In the genomic region with DNA sequence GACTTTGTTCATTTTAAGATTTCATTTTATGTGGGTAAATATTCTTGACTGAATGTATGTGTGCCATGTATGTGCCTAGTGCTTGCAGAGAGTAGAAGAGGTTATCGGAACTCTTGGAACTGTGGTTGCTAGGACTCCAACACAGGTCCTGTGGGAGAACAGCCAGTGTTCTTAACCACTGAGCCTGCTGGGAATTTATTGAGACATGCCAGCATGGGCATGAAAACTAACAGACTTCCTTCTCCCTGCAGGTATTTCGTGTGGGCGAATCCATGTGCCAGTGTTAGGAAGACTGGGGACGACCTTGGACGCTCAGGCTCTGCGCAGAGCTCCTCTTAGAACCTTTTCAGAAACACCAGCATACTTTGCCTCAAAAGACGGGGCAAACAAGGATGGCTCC, we compare ENCODE assay signal across 25 mouse cellular contexts. TPM values are rescaled to one million over a fixed set of nuclear protein-coding genes. Genes with fewer than 3 reads are reported as not detected.
"Had no signal": no experiment of that assay in that cellular context is flagged by ENCODE, and none has a peak within 500 bp of the region (broad histone marks: within the 10 kb centered on the region; RNA-seq: fewer than 3 reads in every experiment).

No protein-coding gene starts in this region.

- H3K27ac ChIP-seq: kidney, embryonic 15.5 days; limb, embryonic 10.5 days; limb, embryonic 13.5 days; liver, embryonic 14.5 days; macrophage; midbrain, embryonic 12.5 days; midbrain, embryonic 15.5 days; neural tube, embryonic 12.5 days; neural tube, embryonic 15.5 days; stomach, postnatal 0 days had no signal

- H3K4me3 ChIP-seq: kidney, embryonic 15.5 days; limb, embryonic 10.5 days; limb, embryonic 13.5 days; midbrain, embryonic 12.5 days; midbrain, embryonic 15.5 days; neural tube, embryonic 12.5 days; neural tube, embryonic 15.5 days had no signal

- H3K27me3 ChIP-seq: kidney, embryonic 15.5 days; limb, embryonic 13.5 days; midbrain, embryonic 12.5 days; midbrain, embryonic 15.5 days; neural tube, embryonic 12.5 days; neural tube, embryonic 15.5 days had no signal

- DNase-seq: kidney, adult 8-10 months; kidney, postnatal 10 days; kidney, postnatal 36 days; liver; liver, postnatal 0 days; lung, embryonic 14.5 days; right cerebral cortex, adult 18-20 months; right cerebral cortex, postnatal 14 days; right cerebral cortex, postnatal 4 days; thymus, adult 2 months; thymus, postnatal 14 days; thymus, postnatal 4 days had no signal

- H3K9ac ChIP-seq: kidney, embryonic 15.5 days; limb, embryonic 13.5 days; liver, embryonic 14.5 days; lung, embryonic 14.5 days; midbrain, embryonic 12.5 days; midbrain, embryonic 15.5 days; neural tube, embryonic 12.5 days; neural tube, embryonic 15.5 days had no signal

RNA-seq across cellular contexts. Expression of gene Cilp, which starts 34.7 kb away (rescaled TPM):
- total RNA-seq: layer of hippocampus, postnatal 25 days; left cerebral cortex, adult 18-20 months; megakaryocyte, adult 5-6 weeks had no signal
- polyA plus RNA-seq: lung, embryonic 14.5 days; macrophage had no signal
